Mouse (Mus musculus) CD4-positive, CD25-positive, alpha-beta regulatory T cell, adult 2 months (primary cell): ENCODE data around the gene Nrarp.

Experiments used
- DNase-seq: peaks from one replicate; pipeline ENCODE4 v3.0.0-alpha.2; 2012; ENCODE audit warnings: low read depth, low spot score

Gene Nrarp

GRCm38 (mm10) chr2:25195211-25196156, 14.9 kb downstream of the Nrarp start:
- peak; percentile 80 for DNase-seq

GRCm38 (mm10) chr2:25196172-25196954, 15.8 kb downstream of the Nrarp start, which contains the start of gene Tor4a:
Gene Tor4a (minus strand): TSS chr2:25196886.
- DNase-seq: peak; percentile 79

- DNase-seq: no peak
Measured at GRCm38 (mm10) chr2:25197191-25197590, 16.6 kb downstream of the Nrarp start.

GRCm38 (mm10) chr2:25197946-25198345, 17.4 kb downstream of the Nrarp start:
- DNase-seq: no peak

DNA sequence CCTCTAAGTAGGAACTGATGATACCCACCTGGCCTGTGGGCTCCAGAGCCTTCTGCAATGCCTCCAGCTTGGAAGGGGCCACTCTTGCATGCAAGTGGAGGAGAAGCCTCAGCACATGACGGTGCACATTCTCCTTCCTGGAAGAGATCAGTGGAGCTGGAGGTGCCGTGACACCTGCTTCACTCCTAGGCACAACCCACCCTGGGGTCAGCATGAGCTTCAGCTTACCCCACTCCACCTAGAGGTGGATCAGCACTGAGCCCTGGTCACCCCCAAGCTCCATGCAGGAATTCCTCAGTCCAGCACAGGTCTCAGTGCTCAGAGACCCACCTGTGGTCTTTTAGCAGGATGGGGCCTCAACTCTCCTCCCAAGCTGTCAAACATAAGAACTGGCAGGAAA, 20.1 kb downstream of the Nrarp start:
- no peak for DNase-seq

GRCm38 (mm10) chr2:25203631-25204214, 23.2 kb downstream of the Nrarp start:
- no peak for DNase-seq

DNA sequence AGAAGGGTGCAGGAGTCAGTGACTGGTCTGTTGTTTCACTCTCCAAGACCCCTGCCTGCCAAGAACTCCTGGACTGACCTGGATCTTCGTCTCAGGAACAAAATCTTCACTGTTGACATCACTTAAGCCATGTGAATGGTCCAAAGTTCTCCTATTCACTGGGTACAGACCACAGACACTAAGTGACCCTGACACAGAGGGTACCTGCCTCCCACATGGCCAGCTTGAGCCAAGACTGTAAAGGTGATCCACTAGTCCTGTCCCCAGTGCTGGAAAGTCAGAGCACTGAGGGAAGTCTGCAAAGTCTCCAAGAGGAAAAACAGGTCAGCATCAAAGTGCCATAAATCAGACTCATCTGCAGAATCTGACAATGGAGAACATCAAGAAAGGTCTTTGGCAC, 27.0 kb downstream of the Nrarp start:
- DNase-seq: no peak

- DNase-seq: no peak
Measured at GRCm38 (mm10) chr2:25210686-25211085, 30.1 kb downstream of the Nrarp start.

- DNase-seq: peak; percentile 91
Measured at GRCm38 (mm10) chr2:25211121-25211670, 30.6 kb downstream of the Nrarp start, which contains the start of gene Nelfb. Gene Nelfb (minus strand): TSS chr2:25211489.

DNA sequence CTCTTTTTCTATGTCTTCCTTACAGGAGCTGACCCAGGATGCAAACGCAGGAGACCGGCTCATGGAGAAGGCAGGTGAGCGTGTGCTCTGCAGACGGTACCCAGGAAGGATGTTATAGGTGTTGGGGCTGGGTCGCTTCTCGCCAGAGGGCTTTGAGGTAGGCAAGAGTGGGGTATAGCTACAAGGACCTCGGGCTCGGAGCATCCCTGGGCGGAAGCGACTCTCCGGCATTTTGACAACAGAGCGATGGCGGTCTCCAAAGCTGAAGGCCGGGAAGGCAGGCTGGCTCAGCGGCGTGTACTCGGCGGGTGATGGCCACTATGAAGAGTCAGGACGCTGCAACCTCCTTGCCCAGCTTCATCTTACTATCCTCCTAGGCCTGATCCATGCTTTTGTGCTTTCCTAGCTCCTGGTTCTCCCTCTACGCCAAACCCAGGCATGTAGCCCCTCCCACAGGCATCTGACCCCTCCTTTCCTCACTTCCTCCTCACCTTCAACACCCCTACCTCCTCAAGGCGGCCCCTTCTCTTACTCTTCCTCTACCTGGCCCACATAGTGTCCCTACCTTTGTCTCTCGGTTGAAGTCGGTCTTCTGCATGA, 32.8 kb downstream of the Nrarp start:
- DNase-seq: no peak

- no peak for DNase-seq
Measured at GRCm38 (mm10) chr2:25214444-25214843, 33.9 kb downstream of the Nrarp start, which contains the start of gene Stpg3. Gene Stpg3 (minus strand): TSS chr2:25214637.

GRCm38 (mm10) chr2:25217666-25218065, 37.1 kb downstream of the Nrarp start:
- DNase-seq: no peak

DNA sequence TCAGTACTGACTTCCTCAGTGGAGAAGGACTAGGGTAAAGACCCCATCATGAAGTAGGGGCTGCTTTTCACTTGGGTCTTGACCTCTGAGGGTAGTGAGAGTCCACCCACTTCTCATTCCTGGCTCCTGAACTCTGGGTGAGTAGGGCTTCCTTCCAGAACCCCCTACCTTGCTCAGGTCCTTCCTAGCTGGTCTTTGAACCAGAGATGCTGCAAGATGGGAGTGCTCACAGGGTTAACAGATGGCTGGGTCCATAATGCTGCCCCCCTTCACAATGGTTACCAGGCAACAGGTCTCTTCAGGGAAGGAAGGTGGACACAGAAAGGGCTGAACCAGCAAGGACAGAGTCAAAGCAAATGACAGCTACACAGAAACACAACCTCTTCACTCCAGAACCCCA, 37.9 kb downstream of the Nrarp start, which contains the start of gene Fam166a:
Gene Fam166a (plus strand): TSS at position 301 of the 400 bp plus-strand sequence.
- no peak for DNase-seq

DNA sequence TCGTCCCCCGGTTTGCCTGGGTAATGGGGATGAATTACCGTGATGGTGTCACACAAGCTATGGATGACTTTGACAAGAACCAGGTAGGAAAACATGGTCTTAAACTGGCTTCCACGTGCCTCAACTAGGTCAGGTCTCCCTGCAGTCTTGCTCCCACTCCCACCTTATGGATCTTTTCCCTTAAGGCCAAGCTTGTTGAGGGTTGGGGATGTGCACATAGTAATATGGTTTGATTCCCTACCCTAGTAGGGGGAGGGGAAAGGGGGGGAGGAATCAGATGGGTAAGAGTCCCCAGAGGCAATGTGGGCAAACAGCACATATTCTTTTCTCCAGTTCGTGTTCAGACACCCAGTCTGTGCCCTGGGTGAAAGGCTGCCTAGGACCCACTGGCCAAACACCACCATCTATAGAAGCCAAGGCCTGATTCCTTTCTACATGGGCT, 40.8 kb downstream of the Nrarp start:
- DNase-seq: no peak

DNA sequence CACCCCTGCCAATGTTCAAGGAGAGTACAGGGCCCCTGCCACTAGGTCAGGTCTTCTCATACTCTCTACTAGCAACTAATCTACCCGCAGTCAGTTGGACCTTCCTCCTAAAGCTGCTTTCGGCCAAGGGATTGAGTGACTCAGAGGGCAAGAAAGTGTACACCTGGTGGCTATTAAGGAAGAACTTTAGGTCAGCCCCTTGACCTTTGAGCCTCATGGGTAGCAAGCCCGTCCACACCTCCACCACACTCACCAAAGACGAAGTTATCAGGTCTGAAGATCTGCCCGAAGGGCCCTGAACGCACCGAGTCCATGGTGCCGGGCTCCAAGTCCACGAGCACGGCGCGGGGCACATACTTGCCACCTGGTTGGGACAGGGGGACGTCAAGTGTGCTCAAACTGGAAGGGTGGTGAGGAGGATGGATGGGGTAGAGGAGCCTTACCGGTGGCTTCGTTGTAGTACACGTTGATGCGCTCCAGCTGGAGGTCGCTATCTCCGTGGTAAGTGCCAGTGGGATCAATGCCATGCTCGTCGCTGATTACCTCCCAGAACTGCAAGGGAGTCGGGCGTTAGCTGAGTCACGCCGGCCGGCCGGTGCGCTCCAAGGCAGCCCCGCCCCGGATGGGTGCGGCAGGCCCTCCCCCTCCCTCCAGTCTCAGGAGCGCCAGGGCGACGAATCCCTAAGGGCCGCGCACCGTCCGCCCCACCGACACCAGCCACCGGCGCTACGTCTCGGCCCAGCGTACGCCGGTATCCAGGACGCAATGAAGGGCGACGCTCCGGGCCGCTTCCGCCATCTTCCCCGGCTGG, 43.3 kb downstream of the Nrarp start:
- no peak for DNase-seq

GRCm38 (mm10) chr2:25224492-25224765, 43.9 kb downstream of the Nrarp start, which contains the start of gene Tubb4b:
Gene Tubb4b (minus strand): TSS chr2:25224702.
- no peak for DNase-seq

DNA sequence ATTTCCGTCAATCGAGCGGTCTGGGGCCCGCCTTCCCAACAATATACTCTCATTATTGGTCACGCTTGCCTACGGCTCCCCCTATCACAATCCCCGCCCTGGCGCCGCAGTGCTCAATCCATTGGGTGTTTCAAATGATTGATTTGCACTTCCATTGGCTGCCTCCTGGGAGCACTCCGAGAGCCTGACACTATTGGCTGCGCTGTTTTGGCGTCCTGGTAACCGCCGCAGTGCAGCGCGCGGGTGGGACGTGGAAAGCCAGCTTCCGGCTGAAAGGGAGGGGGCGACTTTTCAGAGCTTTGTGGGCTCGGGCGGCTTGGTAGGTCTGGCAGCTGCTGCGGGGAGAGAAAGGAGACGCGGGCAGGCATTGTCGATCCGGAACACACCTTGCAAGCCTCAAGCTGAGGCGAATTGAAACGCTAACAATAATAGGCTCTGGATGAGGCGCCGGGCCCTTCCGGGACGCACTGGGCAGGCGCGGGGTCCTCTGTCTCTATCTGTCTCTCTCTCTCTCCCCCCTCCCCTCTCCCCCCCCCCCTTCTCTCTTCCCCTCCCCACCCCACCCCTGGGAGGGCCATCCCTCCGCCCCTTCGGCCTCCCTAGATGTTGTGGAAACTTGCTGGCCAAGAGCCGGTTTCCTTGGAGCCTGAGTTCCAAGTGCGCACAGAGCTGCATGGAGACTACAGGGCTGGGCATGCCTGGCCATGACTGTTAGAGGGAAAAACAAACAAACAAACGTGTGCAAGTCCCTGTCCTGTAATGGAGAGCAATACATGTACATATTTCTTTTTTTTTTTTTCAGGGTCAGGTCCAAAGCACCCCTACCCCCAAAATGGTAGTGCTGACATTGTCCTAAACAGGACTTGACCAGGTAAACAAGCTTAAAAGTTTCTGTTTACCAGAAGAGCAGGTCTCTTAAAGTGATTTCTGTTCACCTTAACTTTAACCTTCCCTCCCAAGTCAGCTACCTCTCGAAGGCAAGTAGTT, 44.5 kb downstream of the Nrarp start:
- DNase-seq: peak; percentile 98

DNA sequence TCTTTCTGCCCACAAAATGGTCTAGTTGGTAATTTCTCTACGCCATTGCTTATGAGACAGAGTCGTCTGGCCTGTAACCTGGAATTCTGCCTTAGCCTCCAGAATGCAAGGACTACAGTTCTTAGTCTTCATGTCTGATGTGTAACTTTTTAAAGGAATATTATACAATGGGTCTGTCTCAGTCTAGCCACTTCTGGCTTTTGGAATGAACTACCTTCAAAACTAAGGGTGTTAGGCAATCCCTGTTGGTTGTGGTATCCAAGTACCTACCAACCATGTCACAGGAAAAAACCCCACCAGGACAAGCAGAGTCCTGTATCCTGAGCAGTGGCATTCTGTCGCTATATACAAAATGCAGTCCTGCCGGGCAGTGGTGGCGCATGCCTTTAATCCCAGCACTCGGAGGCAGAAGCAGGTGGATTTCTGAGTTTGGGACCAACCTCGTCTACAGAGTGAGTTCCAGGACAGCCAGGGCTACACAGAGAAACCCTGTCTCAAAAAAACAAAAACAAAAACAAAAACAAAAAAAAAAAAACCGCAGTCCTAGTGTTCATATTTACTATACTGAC, 45.3 kb downstream of the Nrarp start:
- DNase-seq: no peak

GRCm38 (mm10) chr2:25226864-25227263, 46.3 kb downstream of the Nrarp start:
- no peak for DNase-seq
